Mouse (Mus musculus) left cerebral cortex, adult 2 months (tissue): ENCODE measurements around the gene Pgs1. TPM values are rescaled to one million over a fixed set of nuclear protein-coding genes. Genes with fewer than 3 reads are reported as not detected.

Source experiments
- DNase-seq, 2 experiments: peaks; one replicate each; pipeline ENCODE4 v3.0.0; 2021 to 2022; ENCODE audit warnings: low spot score in 2 of 2, mixed read lengths in 1 of 2; ENCODE audit errors: extremely low spot score in 1 of 2
- H3K27ac ChIP-seq: fragments of 200-600 bp; 2 replicates; pipeline ENCODE4 v1.8.1; 2022
- H3K4me3 ChIP-seq: fragments of 200-600 bp; 2 replicates; pipeline ENCODE4 v1.8.1; 2022
- CTCF ChIP-seq: fragments of 200-600 bp; IDR thresholded peaks from 2 replicates; pipeline ENCODE4 v1.8.1; 2022; ENCODE audit warnings: antibody characterized with exemption, mild to moderate bottlenecking, moderate library complexity
- intact Hi-C: fragments of 180-260 bp; cut with DNase I; formaldehyde crosslinking; loops from one replicate; pipeline ENCODE4 v1.15.1; 2025
- microRNA-seq, 2 experiments: library from miRNA; unstranded; fragments of <30 nt; microRNA quantifications; one replicate each; pipeline ENCODE4 v1.2.0; 2021
- total RNA-seq, 2 experiments: library from RNA; stranded (reverse); gene quantifications; 2 replicates each; pipeline ENCODE4 v1.2.3; 2021

Pgs1 gene
- total RNA-seq, 2 experiments from 2014 or later: 83.3 to 85.5 TPM

DNA sequence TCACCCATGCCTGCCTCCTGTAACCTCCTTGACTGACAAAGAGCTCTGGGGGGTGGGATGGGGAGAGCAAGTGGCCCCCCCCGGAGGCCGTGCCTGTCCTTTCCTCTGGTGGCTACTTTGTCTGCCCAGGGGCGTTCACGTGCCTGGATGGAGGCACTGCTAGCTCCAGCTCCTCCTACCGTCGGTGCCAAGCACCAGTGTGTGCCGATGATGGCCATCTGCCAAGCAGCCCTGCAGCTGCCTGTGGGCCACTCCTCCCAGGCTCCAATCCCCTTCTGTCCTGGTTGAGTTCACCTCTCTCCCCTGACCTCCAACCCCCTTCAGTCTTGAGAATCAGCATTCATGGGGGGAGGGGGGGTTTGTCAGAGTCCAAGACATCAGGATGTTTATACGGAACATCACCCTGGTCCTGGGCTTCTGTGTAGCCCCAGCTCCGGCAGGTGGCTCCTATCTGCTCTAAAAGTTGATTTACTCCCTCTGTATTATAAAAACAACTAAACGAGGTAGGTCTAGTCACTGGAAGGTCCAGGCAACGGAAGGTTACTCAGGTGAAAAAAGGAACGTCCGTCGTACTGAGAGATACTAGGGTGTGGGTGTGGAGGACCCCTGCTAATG is 57.3 kb downstream of the Pgs1 start:
- no peak; the same call in none of the 2 replicates for TF ChIP-seq CTCF
- H3K27ac ChIP-seq: peak overlapping the region; percentile 50; the same call in 1 of the 2 replicates
- intact Hi-C loops: no loop called here
- H3K4me3 ChIP-seq: no peak overlapping the region
- DNase-seq: peak; percentile 25 to 64

DNA sequence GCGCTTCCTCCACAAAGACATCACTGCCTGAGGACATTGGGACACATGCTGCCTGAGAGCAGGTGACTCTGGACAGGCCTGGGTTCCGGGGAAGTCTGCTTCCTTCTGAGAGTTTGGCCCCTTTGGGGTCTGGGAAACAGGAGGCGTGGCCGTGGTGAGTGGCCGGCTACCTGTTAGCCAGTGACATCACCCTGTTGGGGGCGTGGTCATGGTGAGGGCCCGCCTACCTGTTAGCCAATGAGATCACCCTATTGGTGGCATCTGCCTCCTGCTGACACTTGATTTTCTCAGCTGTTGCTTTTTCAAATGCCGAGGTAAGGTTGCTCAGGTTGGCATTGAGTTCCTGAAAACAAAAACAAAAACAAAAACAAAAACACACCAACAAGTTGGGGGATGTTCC is 63.5 kb downstream of the Pgs1 start:
- no peak for DNase-seq
- no peak for TF ChIP-seq CTCF
- H3K27ac ChIP-seq: no peak overlapping the region
- no peak overlapping the region for H3K4me3 ChIP-seq
- intact Hi-C loops: no loop called here

DNA sequence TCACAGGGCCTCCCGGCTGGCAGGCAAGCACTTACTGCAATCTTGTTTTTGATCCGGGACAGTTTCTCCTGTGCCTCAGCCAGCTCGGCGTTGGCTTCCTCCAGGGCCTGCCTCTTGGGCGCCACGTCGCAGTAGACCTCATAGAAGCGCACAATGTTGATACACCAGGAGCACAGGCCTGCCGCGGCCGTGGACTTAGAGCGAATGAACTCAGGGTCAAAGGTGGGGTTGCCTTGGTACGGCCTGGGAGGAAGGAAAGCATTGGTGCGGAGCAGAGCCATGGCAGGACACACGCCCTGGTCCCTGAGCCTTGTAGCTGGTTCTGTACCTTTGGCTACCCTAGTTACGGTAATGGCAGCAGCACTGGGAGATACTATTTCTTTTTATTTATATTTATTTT is 64.1 kb downstream of the Pgs1 start:
- TF ChIP-seq CTCF: no peak
- intact Hi-C loops: no loop called here
- DNase-seq: no peak
- H3K4me3 ChIP-seq: no peak overlapping the region
- no peak overlapping the region for H3K27ac ChIP-seq

DNA sequence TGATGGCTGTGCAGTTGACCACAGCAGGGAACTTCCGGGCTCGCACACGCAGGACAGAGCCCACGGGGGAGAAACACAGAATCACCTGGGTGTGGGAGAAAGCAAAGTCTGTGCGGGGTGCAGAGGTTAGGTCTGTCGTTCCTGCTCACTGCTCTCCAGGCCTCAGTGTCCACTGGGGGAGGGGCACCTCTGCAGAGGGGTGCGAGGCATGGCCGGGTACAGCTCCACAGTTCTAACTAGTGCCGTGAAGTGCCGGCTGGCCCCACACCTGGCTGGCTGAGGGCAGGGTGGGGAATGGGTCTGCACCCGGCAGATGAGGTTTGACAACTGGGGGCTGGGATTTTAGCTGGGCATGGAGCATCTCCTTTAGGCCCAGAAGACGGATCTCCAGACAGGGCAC is 72.3 kb downstream of the Pgs1 start:
- Histone ChIP-seq H3K4me3 (no peak overlapping the region), H3K27ac (no peak overlapping the region)
- DNase-seq: no peak
- intact Hi-C loops: no loop called here
- TF ChIP-seq CTCF: no peak

DNA sequence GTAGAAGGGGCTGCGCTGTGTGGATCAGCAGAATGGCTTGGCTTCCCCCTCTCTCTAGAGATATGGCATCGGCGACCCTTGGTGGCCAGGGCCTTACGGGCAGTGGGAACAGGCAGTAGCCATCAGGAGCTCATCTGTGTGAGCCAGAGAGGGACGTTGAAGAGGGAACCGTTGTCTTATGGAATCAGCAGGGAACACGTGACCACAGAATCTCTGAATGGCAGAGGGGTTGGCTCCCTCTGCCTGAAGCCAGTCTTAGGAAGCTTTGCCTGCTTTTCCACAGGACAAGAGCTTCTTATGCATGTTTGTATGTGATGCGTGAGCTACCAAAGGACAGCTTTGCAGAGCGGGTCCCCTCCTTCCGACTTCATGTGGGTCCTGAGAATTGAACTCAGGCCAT is 72.8 kb downstream of the Pgs1 start:
- TF ChIP-seq CTCF: no peak
- no peak overlapping the region for H3K4me3 ChIP-seq
- DNase-seq: no peak
- no peak overlapping the region for H3K27ac ChIP-seq
- intact Hi-C loops: no loop called here

DNA sequence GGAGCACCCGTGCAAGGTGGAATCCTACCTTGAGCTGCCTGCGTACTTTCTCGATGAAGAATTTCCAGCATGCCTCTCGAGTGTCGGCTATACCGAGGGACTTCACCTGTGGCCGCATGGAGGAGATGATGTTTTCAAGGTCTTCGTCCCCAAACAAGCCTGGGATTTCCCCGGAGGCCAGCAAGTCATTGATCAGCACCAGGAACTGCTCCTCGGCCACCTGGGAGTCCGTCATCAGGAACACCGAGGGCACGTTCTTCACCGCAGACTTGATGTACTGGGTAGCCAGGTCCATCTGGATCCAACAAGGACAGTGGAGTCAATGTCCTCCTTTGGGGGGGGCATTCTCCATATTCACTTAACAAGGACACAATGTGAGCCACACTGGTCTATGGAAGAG is 73.9 kb downstream of the Pgs1 start:
- Histone ChIP-seq H3K27ac (no peak overlapping the region), H3K4me3 (no peak overlapping the region)
- no peak for TF ChIP-seq CTCF
- intact Hi-C loops: no loop called here
- DNase-seq: no peak

DNA sequence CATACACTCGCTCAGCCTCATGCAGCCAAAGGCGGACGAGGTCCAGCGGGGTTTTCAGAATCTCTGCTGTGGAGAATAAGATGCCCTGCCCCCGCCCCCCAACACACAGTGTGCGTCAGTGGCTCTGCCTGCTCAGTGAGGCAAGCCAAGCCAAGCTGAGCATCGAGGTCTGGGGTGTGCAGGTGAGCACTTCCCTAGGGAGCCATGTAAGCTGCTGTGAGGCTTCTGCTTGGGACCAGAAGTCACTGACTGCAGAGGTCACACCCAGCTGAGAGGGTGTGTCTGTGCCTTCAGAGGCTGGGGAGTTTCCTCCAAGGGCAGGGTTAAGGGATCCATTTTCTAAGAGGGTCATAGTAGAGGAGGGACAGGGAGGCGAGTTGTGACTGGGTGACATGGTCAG is 81.5 kb downstream of the Pgs1 start:
- intact Hi-C loops: no loop called here
- DNase-seq: no peak
- no peak overlapping the region for H3K4me3 ChIP-seq
- no peak overlapping the region for H3K27ac ChIP-seq
- no peak for TF ChIP-seq CTCF

DNA sequence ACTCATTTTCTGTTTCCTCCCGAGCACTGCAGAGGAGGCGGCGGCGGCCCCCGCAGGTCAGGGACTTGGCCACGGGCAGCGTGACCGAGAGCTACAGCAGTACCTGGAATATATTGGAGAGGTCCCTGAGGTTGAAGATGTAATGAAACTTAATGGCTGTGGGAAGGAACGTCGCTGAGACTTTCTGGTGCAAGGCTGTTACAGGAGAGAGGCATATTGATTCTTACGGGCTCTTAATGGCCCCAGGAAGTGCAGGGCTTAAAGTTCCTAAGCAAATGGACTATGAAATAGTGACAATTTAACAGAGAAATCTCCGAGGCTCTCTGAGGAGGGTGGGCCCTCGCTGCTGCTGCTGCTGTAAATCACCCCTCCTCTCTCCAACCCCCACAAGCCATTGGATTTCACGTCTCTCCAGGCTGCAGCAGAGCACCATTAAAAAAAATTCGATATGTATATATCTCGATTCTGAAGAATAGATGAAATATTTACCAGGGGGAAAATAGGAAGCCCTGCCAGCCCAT is 82.8 kb downstream of the Pgs1 start:
- no peak for TF ChIP-seq CTCF
- Histone ChIP-seq H3K4me3 (no peak overlapping the region), H3K27ac (no peak overlapping the region)
- DNase-seq: no peak
- intact Hi-C loops: no loop called here

DNA sequence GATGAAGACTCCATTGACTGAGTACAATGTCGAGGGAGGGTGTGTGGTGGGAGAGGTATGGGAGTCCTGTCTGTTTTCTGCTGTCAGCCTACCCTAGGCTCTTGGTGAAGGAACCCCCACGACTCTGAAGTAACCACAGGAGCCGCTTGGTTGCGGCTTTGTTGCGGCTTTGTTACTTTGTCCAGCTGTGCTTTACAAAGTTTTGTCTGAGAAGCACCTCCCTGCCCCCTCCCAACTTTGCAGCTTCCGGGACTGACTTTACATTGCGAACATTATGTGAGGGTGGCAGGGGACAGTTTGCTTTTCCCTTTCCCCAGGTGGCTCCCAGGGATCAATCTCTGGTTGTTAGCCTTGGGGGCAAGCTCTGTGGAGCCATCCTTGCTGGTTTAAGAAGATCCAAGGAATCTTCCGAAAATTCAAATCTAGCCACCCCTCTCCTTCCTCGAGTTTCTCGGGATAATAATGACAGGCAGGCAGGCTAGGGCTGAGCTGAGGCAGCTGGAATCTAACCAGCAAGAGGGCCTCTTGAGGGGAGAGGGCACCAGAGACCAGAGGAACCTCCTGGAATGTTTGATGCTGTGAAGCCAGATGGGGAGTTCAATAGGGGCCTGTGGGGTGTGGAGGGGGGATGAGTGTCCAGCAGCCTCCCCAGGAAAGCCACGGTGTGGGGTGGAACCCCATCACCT is 85.3 kb downstream of the Pgs1 start:
- Histone ChIP-seq H3K4me3 (no peak overlapping the region), H3K27ac (no peak overlapping the region)
- no peak for DNase-seq
- intact Hi-C loops: no loop called here
- no peak for TF ChIP-seq CTCF

Small RNA genes lying within 50 kb of the gene (microRNA-seq; reads per million reads assigned to microRNA genes)
- 0.48 to 2.4 reads per million in 2 experiments for gene Mir6933

Other genes with a start within 250 kb of the Pgs1 start
- gene Tmc8, start 204.2 kb upstream of the Pgs1 start, total RNA-seq: 1 to 10 TPM in 1 of 2 experiments, under 1 TPM in 1; 0.88 to 1.3 TPM
- 1 to 10 TPM; 7.8 to 9.3 TPM for gene Tmc6, start 204.1 kb upstream of the Pgs1 start, total RNA-seq
- gene 6030468B19Rik, start 188.6 kb upstream of the Pgs1 start, total RNA-seq: not detected
- 1 to 10 TPM; 2.3 to 4.6 TPM for gene Gm20708, start 176.6 kb upstream of the Pgs1 start, total RNA-seq
- gene Syngr2, start 176.6 kb upstream of the Pgs1 start, total RNA-seq: 10 to 100 TPM in 1 of 2 experiments, 1 to 10 TPM in 1; 8.7 to 11.1 TPM
- gene Afmid, start 160.4 kb upstream of the Pgs1 start, total RNA-seq: 1 to 10 TPM; 5.2 to 8.5 TPM
- gene Tk1, start 160.2 kb upstream of the Pgs1 start, total RNA-seq: 1 to 10 TPM in 1 of 2 experiments, under 1 TPM in 1; 0.81 to 1.0 TPM
- 1 to 10 TPM in 1 of 2 experiments, under 1 TPM in 1; 0.95 to 1.3 TPM for gene Birc5, start 137.0 kb upstream of the Pgs1 start, total RNA-seq
- gene Tmem235, start 125.5 kb upstream of the Pgs1 start, total RNA-seq: under 1 TPM in 1 of 2 experiments, not detected in 1; 0.19 TPM
- gene Tha1, start 112.8 kb upstream of the Pgs1 start, total RNA-seq: 1 to 10 TPM; 4.7 to 5.4 TPM
- gene Socs3, start 16.2 kb upstream of the Pgs1 start, total RNA-seq: 1 to 10 TPM; 4.4 to 6.1 TPM
- under 1 TPM; 0.05 to 0.16 TPM for gene Dnah17, start 144.3 kb downstream of the Pgs1 start, total RNA-seq